ENCODE assay signal across 27 mouse cellular contexts in genomic region chrX:161971131-161971530, GRCm38 (mm10).
"Had no signal": no experiment of that assay in that cellular context is flagged by ENCODE, and none has a peak within 500 bp of the region (broad histone marks: within the 10 kb centered on the region; RNA-seq: fewer than 3 reads in every experiment).

No protein-coding gene starts in this region.

- DNase-seq: gastrocnemius, adult 2 months; gastrocnemius, postnatal 10 days; gastrocnemius, postnatal 25 days; heart, adult 2 months; heart, postnatal 10 days; heart, postnatal 4 days; kidney, adult 18-20 months; kidney, adult 8-10 months; kidney, postnatal 10 days; kidney, postnatal 4 days; liver; liver, embryonic 13.5 days had no signal

- H3K9ac ChIP-seq: heart, embryonic 12.5 days; hindbrain, embryonic 12.5 days; hindbrain, embryonic 14.5 days; intestine, embryonic 15.5 days; limb, embryonic 12.5 days; liver, embryonic 13.5 days; liver, embryonic 15.5 days had no signal

- H3K27me3 ChIP-seq: liver, embryonic 13.5 days had no signal

- H3K4me2 ChIP-seq: heart, embryonic 12.5 days; hindbrain, embryonic 12.5 days; hindbrain, embryonic 14.5 days; intestine, embryonic 15.5 days; limb, embryonic 12.5 days; liver, embryonic 11.5 days; liver, embryonic 13.5 days; liver, embryonic 15.5 days had no signal

- H3K4me1 ChIP-seq: hindbrain, embryonic 10.5 days; hindbrain, embryonic 12.5 days; intestine, embryonic 15.5 days; liver, embryonic 15.5 days had no signal

- H3K27ac ChIP-seq: gastrocnemius, adult 2 months; heart, adult 2 months; heart, embryonic 10.5 days; hindbrain, embryonic 10.5 days; hindbrain, embryonic 12.5 days; hindbrain, embryonic 14.5 days; intestine, embryonic 15.5 days; layer of hippocampus, adult 2 months; left cerebral cortex, adult 2 months; limb, embryonic 10.5 days; limb, embryonic 12.5 days; liver, embryonic 13.5 days; liver, embryonic 15.5 days had no signal

- H3K4me3 ChIP-seq: gastrocnemius, adult 2 months; heart, adult 2 months; heart, embryonic 10.5 days; heart, embryonic 12.5 days; hindbrain, embryonic 10.5 days; hindbrain, embryonic 12.5 days; intestine, embryonic 15.5 days; layer of hippocampus, adult 2 months; left cerebral cortex, adult 2 months; limb, embryonic 10.5 days; limb, embryonic 12.5 days; liver, embryonic 13.5 days; liver, embryonic 15.5 days had no signal

- H3K36me3 ChIP-seq: heart, embryonic 10.5 days; heart, embryonic 12.5 days; hindbrain, embryonic 10.5 days; hindbrain, embryonic 12.5 days; intestine, embryonic 15.5 days; limb, embryonic 10.5 days; limb, embryonic 12.5 days; liver, embryonic 13.5 days; liver, embryonic 15.5 days had no signal

- ATAC-seq: hindbrain, embryonic 16.5 days; inflammation-experienced regulatory T-cells, adult 6 months; intestine, embryonic 15.5 days; intestine, postnatal 0 days had no signal

- H3K9me3 ChIP-seq: heart, embryonic 10.5 days; heart, embryonic 12.5 days; hindbrain, embryonic 10.5 days; hindbrain, embryonic 12.5 days; intestine, embryonic 15.5 days; limb, embryonic 10.5 days; limb, embryonic 12.5 days; liver, embryonic 13.5 days; liver, embryonic 15.5 days had no signal
